Mouse (Mus musculus) lung, postnatal 0 days (tissue): ENCODE measurements around the gene Fgl2.

ENCODE experiments used
- CTCF ChIP-seq: IDR thresholded peaks from 2 replicates; pipeline ENCODE4 v1.5.1; 2016; ENCODE audit warnings: antibody characterized with exemption, mild to moderate bottlenecking
- EP300 ChIP-seq: IDR thresholded peaks from 2 replicates; pipeline ENCODE4 v1.6.1; 2016; ENCODE audit warnings: antibody characterized with exemption, mild to moderate bottlenecking, control low read depth

- TF ChIP-seq CTCF, result no peak
- no peak for TF ChIP-seq EP300
Measured at GRCm38 (mm10) chr5:21348366-21348765, 24.1 kb upstream of the Fgl2 start.
